Mouse (Mus musculus) liver, embryonic 13.5 days (tissue): Measurements from ENCODE around the gene Aire. TPM values are rescaled to one million over a fixed set of nuclear protein-coding genes. Genes with fewer than 3 reads are reported as not detected.
A peak's percentile ranks its signal among the peaks of the same experiment; 100 is the strongest.
"Not testable (repeated sequence)": the region's sequence is repeated elsewhere in the genome, so short reads cannot be mapped to it uniquely, and the experiment has no call there.

Experiments
- ATAC-seq: fragments of 200-750 bp; cut with Nextera tagmentation; 2 replicates; pipeline ENCODE4 v1.8.0; 2017; ENCODE audit warnings: low read depth, mild to moderate bottlenecking, moderate number of reproducible peaks, moderate library complexity
- DNase-seq: peaks from one replicate; pipeline ENCODE4 v3.0.0; 2022
- H3K27ac ChIP-seq: fragments of 300-500 bp; sonication (generic); 2 replicates; pipeline ENCODE4 v1.5.1; 2015; ENCODE audit warnings: moderate library complexity, mild to moderate bottlenecking, inconsistent platforms
- H3K27me3 ChIP-seq: fragments of 300-500 bp; sonication (generic); 2 replicates; pipeline ENCODE4 v1.6.1; 2015; ENCODE audit warnings: mild to moderate bottlenecking, inconsistent platforms
- H3K36me3 ChIP-seq: fragments of 300-500 bp; sonication (generic); 2 replicates; pipeline ENCODE4 v1.6.1; 2015; ENCODE audit warnings: mild to moderate bottlenecking, inconsistent platforms
- H3K4me1 ChIP-seq: fragments of 300-500 bp; sonication (generic); replicated peaks from 2 replicates; pipeline ENCODE4 v1.6.1; 2015; ENCODE audit warnings: inconsistent platforms
- H3K4me2 ChIP-seq: fragments of 300-500 bp; sonication (generic); 2 replicates; pipeline ENCODE4 v1.6.1; 2015; ENCODE audit warnings: inconsistent platforms, mild to moderate bottlenecking, moderate library complexity
- H3K4me3 ChIP-seq: fragments of 300-500 bp; sonication (generic); replicated peaks from 2 replicates; pipeline ENCODE4 v1.5.1; 2015; ENCODE audit warnings: mild to moderate bottlenecking, inconsistent platforms
- H3K9ac ChIP-seq: fragments of 300-500 bp; sonication (generic); 2 replicates; pipeline ENCODE4 v1.6.1; 2015; ENCODE audit warnings: mild to moderate bottlenecking, inconsistent platforms
- H3K9me3 ChIP-seq: fragments of 300-500 bp; sonication (generic); replicated peaks from 2 replicates; pipeline ENCODE4 v1.6.1; 2016; ENCODE audit warnings: inconsistent platforms
- WGBS: fragments of 180-500 bp; shearing (Covaris S2); methylation state at CpG from one replicate; pipeline ENCODE4 v1.1.7; 2015; ENCODE audit not compliant: insufficient replicate concordance; 5-methylcytosine and 5-hydroxymethylcytosine counted together
- polyA plus RNA-seq: library from polyadenylated mRNA; unstranded; fragments of >200 nt; fragmentation: Nextera tagmentation; extraction: Ambion mirVana; gene quantifications from 2 replicates; pipeline ENCODE4 v1.2.1, GENCODE M21; 2015

Aire gene
- polyA plus RNA-seq, 1 experiment from 2014 or later = not detected

GRCm38 (mm10) chr10:78019984-78020383 lies 23.4 kb downstream of the Aire start:
- not testable (repeated sequence) for H3K36me3 ChIP-seq, H3K4me3 ChIP-seq, H3K27me3 ChIP-seq, H3K9me3 ChIP-seq, DNase-seq, H3K4me2 ChIP-seq, H3K9ac ChIP-seq, H3K27ac ChIP-seq
- peaks cover 15% of the 10 kb centered on the region for H3K4me1 ChIP-seq
- 0 out of 2 replicates have a peak, but pooled peaks have one; percentile 5 for ATAC-seq
- 94% methylated on average over 7 of the region's 11 CpGs for WGBS

GRCm38 (mm10) chr10:78019291-78019690 lies 24.1 kb downstream of the Aire start:
- Histone ChIP-seq H3K4me3 (no peak overlapping the region; the same call in 1 of the 2 replicates), H3K27me3 (0 out of 2 replicates have a peak, but pooled peaks cover 8% of the 10 kb centered on the region), H3K27ac (no peak overlapping the region), H3K4me2 (peak overlapping the region; percentile 61; the same call in 1 of the 2 replicates), H3K9ac (no peak overlapping the region), H3K9me3 (no peaks in the 10 kb centered on the region), H3K4me1 (peaks cover 15% of the 10 kb centered on the region), H3K36me3 (no peaks in the 10 kb centered on the region)
- WGBS = 77% methylated on average over 4 of the region's 4 CpGs
- ATAC-seq (peak; percentile 26; the same call in 1 of the 2 replicates), DNase-seq (no peak)

GRCm38 (mm10) chr10:78018797-78019203 lies 24.6 kb downstream of the Aire start:
- WGBS = 14% methylated on average over 19 of the region's 19 CpGs
- H3K9ac ChIP-seq = peak overlapping the region; percentile 55
- H3K36me3 ChIP-seq = no peaks in the 10 kb centered on the region
- H3K4me2 ChIP-seq = peak overlapping the region; percentile 61
- ATAC-seq = peak; percentile 82
- H3K9me3 ChIP-seq = no peaks in the 10 kb centered on the region
- H3K4me1 ChIP-seq = peaks cover 15% of the 10 kb centered on the region
- DNase-seq = peak; percentile 71
- H3K27ac ChIP-seq = no peak overlapping the region
- H3K4me3 ChIP-seq = peak overlapping the region; percentile 43
- 0 out of 2 replicates have a peak, but pooled peaks cover 8% of the 10 kb centered on the region for H3K27me3 ChIP-seq

GRCm38 (mm10) chr10:78016366-78016765 lies 27.0 kb downstream of the Aire start:
- no peak for ATAC-seq

GRCm38 (mm10) chr10:78015489-78015888 lies 27.9 kb downstream of the Aire start:
- Histone ChIP-seq H3K4me1 (peaks cover 27% of the 10 kb centered on the region), H3K9ac (no peak overlapping the region), H3K4me2 (no peak overlapping the region), H3K4me3 (no peak overlapping the region), H3K27me3 (0 out of 2 replicates have a peak, but pooled peaks cover 8% of the 10 kb centered on the region), H3K9me3 (no peaks in the 10 kb centered on the region), H3K27ac (no peak overlapping the region), H3K36me3 (no peaks in the 10 kb centered on the region)
- DNase-seq (no peak), ATAC-seq (no peak)
- WGBS = 78% methylated on average over 1 of the region's 1 CpGs

More at GRCm38 (mm10) chr10:78016366-78016765, 27.0 kb downstream of the Aire start:
- no peak for DNase-seq
- no peak overlapping the region for H3K9ac ChIP-seq
- no peak overlapping the region for H3K4me2 ChIP-seq
- H3K27me3 ChIP-seq = 0 out of 2 replicates have a peak, but pooled peaks cover 8% of the 10 kb centered on the region
- no peak overlapping the region for H3K27ac ChIP-seq
- no peaks in the 10 kb centered on the region for H3K9me3 ChIP-seq
- WGBS = 50% methylated on average over 5 of the region's 5 CpGs
- no peaks in the 10 kb centered on the region for H3K36me3 ChIP-seq
- H3K4me1 ChIP-seq = peaks cover 21% of the 10 kb centered on the region
- no peak overlapping the region for H3K4me3 ChIP-seq

- Histone ChIP-seq H3K9ac (no peak overlapping the region), H3K36me3 (no peaks in the 10 kb centered on the region), H3K4me1 (peaks cover 28% of the 10 kb centered on the region), H3K27me3 (0 out of 2 replicates have a peak, but pooled peaks cover 8% of the 10 kb centered on the region), H3K4me2 (no peak overlapping the region), H3K9me3 (no peaks in the 10 kb centered on the region), H3K27ac (no peak overlapping the region), H3K4me3 (no peak overlapping the region)
- DNase-seq = no peak
- 78% methylated on average over 18 of the region's 18 CpGs for WGBS
- no peak for ATAC-seq
Measured at GRCm38 (mm10) chr10:78012661-78013495, 30.5 kb downstream of the Aire start.

GRCm38 (mm10) chr10:78011116-78011515 lies 32.3 kb downstream of the Aire start:
- not testable (repeated sequence) for H3K27ac ChIP-seq, ATAC-seq, H3K36me3 ChIP-seq, H3K9me3 ChIP-seq, DNase-seq, H3K9ac ChIP-seq, H3K27me3 ChIP-seq
- peak overlapping the region; percentile 98 for H3K4me2 ChIP-seq
- 77% methylated on average over 5 of the region's 5 CpGs for WGBS
- H3K4me3 ChIP-seq = peak overlapping the region; percentile 89; the same call in 1 of the 2 replicates
- H3K4me1 ChIP-seq = peaks cover 44% of the 10 kb centered on the region

- 6% methylated on average over 10 of the region's 10 CpGs for WGBS
Measured at GRCm38 (mm10) chr10:78010335-78010734, 33.1 kb downstream of the Aire start.

GRCm38 (mm10) chr10:78009945-78010293 lies 33.5 kb downstream of the Aire start, which contains the start of gene Pfkl:
Gene Pfkl (minus strand): TSS chr10:78010083.
- no peak for ATAC-seq

More at GRCm38 (mm10) chr10:78010335-78010734, 33.1 kb downstream of the Aire start:
- Histone ChIP-seq H3K4me2 (peak overlapping the region; percentile 98), H3K9me3 (no peaks in the 10 kb centered on the region), H3K4me3 (peak overlapping the region; percentile 89), H3K27ac (no peak overlapping the region; the same call in 1 of the 2 replicates), H3K4me1 (peaks cover 51% of the 10 kb centered on the region), H3K36me3 (peaks cover 13% of the 10 kb centered on the region), H3K27me3 (no peaks in the 10 kb centered on the region), H3K9ac (peak overlapping the region; percentile 96)
- no peak for ATAC-seq
- no peak for DNase-seq

GRCm38 (mm10) chr10:78009184-78009944 lies 34.0 kb downstream of the Aire start:
- ATAC-seq (peak; percentile 89), DNase-seq (peak; percentile 95)
- peaks cover 61% of the 10 kb centered on the region for H3K4me1 ChIP-seq
- peak overlapping the region; percentile 99 for H3K27ac ChIP-seq
- no peaks in the 10 kb centered on the region for H3K27me3 ChIP-seq
- H3K9ac ChIP-seq = peak overlapping the region; percentile 96
- no peaks in the 10 kb centered on the region for H3K9me3 ChIP-seq
- under 1% methylated on average over 59 of the region's 59 CpGs for WGBS
- H3K4me2 ChIP-seq = peak overlapping the region; percentile 98
- H3K4me3 ChIP-seq = peak overlapping the region; percentile 89
- peaks cover 22% of the 10 kb centered on the region for H3K36me3 ChIP-seq

More at GRCm38 (mm10) chr10:78009945-78010293, 33.5 kb downstream of the Aire start, which contains the start of gene Pfkl:
- Histone ChIP-seq H3K27me3 (no peaks in the 10 kb centered on the region), H3K9me3 (no peaks in the 10 kb centered on the region), H3K4me2 (peak within 1 kb of the TSS; percentile 98), H3K4me3 (peak within 1 kb of the TSS; percentile 89), H3K36me3 (peaks cover 17% of the 10 kb centered on the region), H3K4me1 (peaks cover 56% of the 10 kb centered on the region), H3K9ac (peak within 1 kb of the TSS; percentile 96), H3K27ac (peak within 1 kb of the TSS; percentile 99)
- WGBS = under 1% methylated on average over 9 of the region's 9 CpGs
- no peak for DNase-seq

GRCm38 (mm10) chr10:78008169-78008568 lies 35.2 kb downstream of the Aire start:
- H3K4me3 ChIP-seq = peak overlapping the region; percentile 89
- peaks cover 33% of the 10 kb centered on the region for H3K36me3 ChIP-seq
- ATAC-seq = peak; percentile 62
- peak overlapping the region; percentile 98 for H3K4me2 ChIP-seq
- H3K27me3 ChIP-seq = no peaks in the 10 kb centered on the region
- peak; percentile 72 for DNase-seq
- H3K27ac ChIP-seq = peak overlapping the region; percentile 99
- H3K9ac ChIP-seq = peak overlapping the region; percentile 96
- 24% methylated on average over 3 of the region's 3 CpGs for WGBS
- H3K9me3 ChIP-seq = no peaks in the 10 kb centered on the region
- peaks cover 72% of the 10 kb centered on the region for H3K4me1 ChIP-seq
